Mouse (Mus musculus): Measurements from ENCODE around the gene Slc47a1.
"Not testable (repeated sequence)": the region's sequence is repeated elsewhere in the genome, so short reads cannot be mapped to it uniquely, and the experiment has no call there.

Gene Slc47a1

GRCm38 (mm10) chr11:61319233-61319922 lies 58.8 kb downstream of the Slc47a1 start:
- no peak for DNase-seq (ENCODE audit: low spot score in 2 of 2)

GRCm38 (mm10) chr11:61316864-61317263 lies 61.3 kb downstream of the Slc47a1 start:
- no peak for DNase-seq (ENCODE audit: low spot score in 2 of 2)

GRCm38 (mm10) chr11:61310321-61310720 lies 67.8 kb downstream of the Slc47a1 start:
- DNase-seq (ENCODE audit: low spot score in 2 of 2): no peak

- no peak for DNase-seq (ENCODE audit: low spot score in 2 of 2)
These were observed 68.3 kb downstream of the Slc47a1 start for GRCm38 (mm10) chr11:61309831-61310230.

GRCm38 (mm10) chr11:61307795-61308194 lies 70.3 kb downstream of the Slc47a1 start:
- no peak for DNase-seq (ENCODE audit: low spot score in 2 of 2)

- DNase-seq (ENCODE audit: low spot score in 2 of 2): peak in 1 of 2 experiments; percentile 49
These were observed 72.8 kb downstream of the Slc47a1 start for GRCm38 (mm10) chr11:61305377-61305776.

GRCm38 (mm10) chr11:61304535-61304934 lies 73.6 kb downstream of the Slc47a1 start:
- not testable (repeated sequence) for DNase-seq (ENCODE audit: low spot score in 2 of 2)

GRCm38 (mm10) chr11:61300716-61301392 lies 77.3 kb downstream of the Slc47a1 start:
- no peak for DNase-seq (ENCODE audit: low spot score in 2 of 2)

GRCm38 (mm10) chr11:61300205-61300604 lies 77.9 kb downstream of the Slc47a1 start:
- DNase-seq (ENCODE audit: low spot score in 2 of 2): no peak

GRCm38 (mm10) chr11:61297901-61298300 lies 80.2 kb downstream of the Slc47a1 start:
- DNase-seq (ENCODE audit: low spot score in 2 of 2): no peak

- DNase-seq (ENCODE audit: low spot score in 2 of 2): no peak
These were observed 80.8 kb downstream of the Slc47a1 start for GRCm38 (mm10) chr11:61297326-61297725.

GRCm38 (mm10) chr11:61296556-61296955 lies 81.6 kb downstream of the Slc47a1 start:
- DNase-seq (ENCODE audit: low spot score in 2 of 2): no peak

- no peak for DNase-seq (ENCODE audit: low spot score in 2 of 2)
These were observed 82.6 kb downstream of the Slc47a1 start for GRCm38 (mm10) chr11:61295556-61295955.

- no peak for DNase-seq (ENCODE audit: low spot score in 2 of 2)
These were observed 83.7 kb downstream of the Slc47a1 start for GRCm38 (mm10) chr11:61294431-61294830.

All from spleen, postnatal 14 days (tissue).